Mouse (Mus musculus) brain, embryonic 14.5 days (tissue): ENCODE results near the gene Rpl23. TPM values are rescaled to one million over a fixed set of nuclear protein-coding genes. Genes with fewer than 3 reads are reported as not detected.

Experiments used
- DNase-seq: peaks from one replicate; pipeline ENCODE4 v3.0.0-alpha.2; 2011; ENCODE audit warnings: low read depth
- CTCF ChIP-seq: fragments of 200-500 bp; IDR thresholded peaks from 2 replicates; pipeline ENCODE4 v1.5.1; 2012; ENCODE audit warnings: inconsistent platforms, mild to moderate bottlenecking, moderate library complexity, borderline replicate concordance; ENCODE audit not compliant: insufficient read depth, insufficient read length; ENCODE audit errors: extremely low read depth
- POLR2A ChIP-seq: fragments of 200-500 bp; IDR thresholded peaks from 2 replicates; pipeline ENCODE4 v1.6.1; 2012; ENCODE audit warnings: mild to moderate bottlenecking, inconsistent platforms, borderline replicate concordance; ENCODE audit not compliant: poor library complexity, insufficient read depth, insufficient read length, severe bottlenecking; ENCODE audit errors: extremely low read depth
- polyA plus RNA-seq: library from polyadenylated mRNA; depleted of rRNA; stranded (reverse); fragments of >200 nt; gene quantifications from 2 replicates; pipeline ENCODE4 v1.2.3, GENCODE M21; 2012

Gene Rpl23
- polyA plus RNA-seq, 1 experiment: 444 TPM

- no peak for DNase-seq
- TF ChIP-seq CTCF: no peak
- no peak for TF ChIP-seq POLR2A
Measured at GRCm38 (mm10) chr11:97803847-97804246, 21.6 kb upstream of the Rpl23 start.

- TF ChIP-seq POLR2A: no peak
- no peak for TF ChIP-seq CTCF
Measured at GRCm38 (mm10) chr11:97802495-97802894, 20.3 kb upstream of the Rpl23 start.

GRCm38 (mm10) chr11:97802194-97802470 is 19.9 kb upstream of the Rpl23 start:
- DNase-seq: no peak
- TF ChIP-seq POLR2A (no peak), CTCF (no peak)

More at GRCm38 (mm10) chr11:97802495-97802894, 20.3 kb upstream of the Rpl23 start:
- no peak for DNase-seq

- TF ChIP-seq POLR2A: no peak
- peak; percentile 49; the same call in 1 of the 2 replicates for TF ChIP-seq CTCF
- DNase-seq: peak; percentile 62
Measured at GRCm38 (mm10) chr11:97801409-97802193, 19.4 kb upstream of the Rpl23 start.

- TF ChIP-seq CTCF: no peak
- TF ChIP-seq POLR2A: no peak
- DNase-seq: no peak
Measured at GRCm38 (mm10) chr11:97800691-97801408, 18.6 kb upstream of the Rpl23 start.

- TF ChIP-seq POLR2A (peak; percentile 62; the same call in 1 of the 2 replicates), CTCF (no peak)
- DNase-seq: peak; percentile 80
Measured at GRCm38 (mm10) chr11:97799994-97800690, 17.9 kb upstream of the Rpl23 start.

GRCm38 (mm10) chr11:97799146-97799993 is 17.1 kb upstream of the Rpl23 start:
- TF ChIP-seq CTCF (no peak), POLR2A (peak; percentile 70)
- peak; percentile 92 for DNase-seq

- peak; percentile 93 for DNase-seq
- no peak for TF ChIP-seq POLR2A
- no peak for TF ChIP-seq CTCF
Measured at GRCm38 (mm10) chr11:97798782-97799145, 16.5 kb upstream of the Rpl23 start, which contains the start of gene Lasp1. Gene Lasp1 (plus strand): TSS chr11:97799000.

GRCm38 (mm10) chr11:97798083-97798435 is 15.8 kb upstream of the Rpl23 start:
- TF ChIP-seq CTCF (no peak), POLR2A (no peak)
- no peak for DNase-seq

GRCm38 (mm10) chr11:97797369-97798082 is 15.3 kb upstream of the Rpl23 start:
- DNase-seq: no peak
- no peak for TF ChIP-seq POLR2A
- no peak for TF ChIP-seq CTCF
